Mouse (Mus musculus): ENCODE measurements at regions not wholly inside any gene's neighbourhood (a gene's known extent, or its start where the extent isn't known, plus 50 kb on each side); places are given as distances from the start of the nearest gene placed in this dataset.
"Not testable (repeated sequence)": the region's sequence is repeated elsewhere in the genome, so short reads cannot be mapped to it uniquely, and the experiment has no call there.

DNA sequence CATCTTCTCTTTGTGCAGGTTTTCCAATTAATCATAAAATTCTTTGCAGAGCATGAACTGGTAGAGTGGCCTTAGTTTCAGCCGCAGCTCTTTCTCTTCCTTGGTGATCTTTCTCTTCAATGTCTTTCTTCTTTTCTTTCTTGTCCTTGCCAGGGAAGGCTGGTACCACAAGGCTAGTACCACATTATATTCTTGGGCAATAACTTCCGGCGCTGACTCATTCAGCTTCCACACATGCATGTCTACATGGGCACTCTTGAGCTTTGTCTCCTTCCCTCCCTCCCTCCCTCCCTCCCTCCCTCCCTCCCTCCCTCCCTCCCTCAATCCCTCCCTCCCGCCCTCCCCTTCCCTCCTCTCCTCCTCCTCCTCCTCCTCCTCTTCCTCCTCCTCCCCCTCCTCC is 98.1 kb upstream of the Pwp1 start:
- DNase-seq: not testable (repeated sequence)

DNA sequence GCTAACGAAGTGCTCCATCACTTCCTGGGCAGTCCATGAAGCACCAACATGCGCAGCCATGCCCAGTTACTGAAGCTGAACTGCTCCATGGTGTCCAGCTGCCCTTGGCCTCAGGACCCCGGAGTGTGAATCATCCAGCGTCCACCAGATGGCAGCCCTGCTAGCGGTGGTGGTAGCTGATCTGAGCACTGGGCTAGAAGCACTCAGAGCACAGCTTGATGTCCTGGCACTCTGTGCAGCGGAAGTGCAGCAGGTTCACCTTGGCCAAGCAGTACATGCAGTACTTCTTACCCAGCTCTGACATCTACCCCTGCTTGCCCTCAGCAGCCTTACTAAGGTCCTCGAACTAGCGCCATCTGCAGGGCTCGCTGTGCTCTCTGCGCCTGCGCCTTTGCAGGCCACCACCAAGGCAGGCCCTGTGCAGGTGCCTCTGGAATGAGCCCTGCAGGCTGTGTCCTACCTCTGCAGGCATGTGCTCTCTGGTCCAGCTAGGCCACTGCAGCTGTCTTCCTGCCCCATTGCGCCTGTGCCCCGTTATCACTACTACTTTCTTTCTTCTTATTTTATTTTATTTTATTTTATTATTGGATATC is 97.4 kb upstream of the Pwp1 start:
- DNase-seq: peak; percentile 26 to 37

DNA sequence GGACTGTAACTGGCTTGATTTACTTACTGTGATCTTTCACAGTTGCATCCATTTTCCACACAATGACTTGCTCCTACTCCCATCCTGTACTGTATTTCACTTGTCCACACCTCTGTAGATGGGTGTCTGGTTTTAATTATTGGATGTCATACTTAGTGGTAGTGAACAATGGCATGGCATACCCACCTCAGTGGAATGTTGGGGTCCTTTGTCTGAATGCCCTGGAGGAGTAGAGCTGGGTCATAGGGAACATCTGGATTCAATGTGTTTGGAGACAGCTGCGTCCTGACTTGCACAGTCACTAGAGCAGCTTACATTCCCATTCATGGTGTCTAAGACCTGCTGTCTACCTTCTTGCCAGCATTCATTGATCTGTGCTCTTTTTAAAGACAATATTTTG is 91.5 kb upstream of the Pwp1 start:
- no peak for DNase-seq

DNA sequence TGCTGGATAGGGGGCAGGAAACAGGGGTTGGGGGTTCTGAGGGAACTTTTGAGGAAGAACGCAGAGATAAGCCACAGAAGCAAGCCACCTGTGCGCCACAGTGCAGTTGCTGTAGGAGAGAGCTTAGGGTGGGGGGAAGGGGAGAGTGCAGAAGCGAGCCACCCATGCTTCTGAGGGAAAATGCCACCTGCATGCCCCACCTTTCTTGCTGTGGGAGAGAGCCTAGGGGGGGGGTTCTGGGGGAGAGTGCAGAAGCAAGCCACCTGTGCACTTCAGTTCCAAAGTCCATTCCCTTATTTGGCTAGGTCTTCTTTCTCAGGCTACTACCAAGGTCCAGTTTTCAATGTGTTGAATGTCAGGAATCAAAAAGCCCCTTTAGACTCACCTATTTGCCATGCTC is 90.3 kb upstream of the Pwp1 start:
- DNase-seq: no peak

DNA sequence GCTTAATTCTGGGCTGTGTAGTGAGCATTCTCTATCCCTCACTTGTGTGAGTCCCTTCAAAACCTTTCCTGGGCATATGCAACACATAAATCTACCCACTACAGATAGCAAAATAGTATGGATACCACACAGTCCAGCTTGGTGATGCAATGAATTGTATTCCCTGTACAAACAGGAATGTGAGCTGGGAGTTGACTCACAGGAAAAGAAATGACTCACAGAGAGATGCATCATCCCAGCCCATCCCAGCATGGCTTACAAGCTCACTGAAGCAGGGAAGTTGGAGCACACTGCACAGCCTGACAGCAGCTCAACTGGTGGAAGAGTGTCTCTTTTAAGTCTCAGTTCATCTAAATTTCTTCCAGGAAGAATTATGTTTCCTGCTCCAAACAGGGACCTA is 89.7 kb upstream of the Pwp1 start:
- DNase-seq: peak; percentile 43 to 57

DNA sequence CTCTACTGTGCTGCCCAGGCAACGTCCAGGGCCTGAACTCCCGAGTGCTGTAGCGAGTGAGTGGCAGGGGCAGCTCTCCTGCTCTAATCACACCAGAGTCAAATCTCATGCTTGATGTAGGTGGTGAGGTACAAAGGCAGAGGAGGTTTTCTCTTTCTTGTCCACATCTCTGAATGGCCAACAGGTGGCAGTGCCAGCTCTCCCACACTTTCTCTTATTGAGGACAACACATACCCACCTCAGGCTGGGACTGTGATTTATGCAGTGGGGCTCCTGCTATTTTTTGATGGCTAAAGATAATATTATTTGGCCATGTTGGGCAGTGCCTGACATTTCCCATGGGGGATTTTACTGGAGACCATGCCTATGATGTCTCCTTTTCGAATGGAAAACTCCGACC is 87.3 kb upstream of the Pwp1 start:
- DNase-seq: peak; percentile 2 to 3

DNA sequence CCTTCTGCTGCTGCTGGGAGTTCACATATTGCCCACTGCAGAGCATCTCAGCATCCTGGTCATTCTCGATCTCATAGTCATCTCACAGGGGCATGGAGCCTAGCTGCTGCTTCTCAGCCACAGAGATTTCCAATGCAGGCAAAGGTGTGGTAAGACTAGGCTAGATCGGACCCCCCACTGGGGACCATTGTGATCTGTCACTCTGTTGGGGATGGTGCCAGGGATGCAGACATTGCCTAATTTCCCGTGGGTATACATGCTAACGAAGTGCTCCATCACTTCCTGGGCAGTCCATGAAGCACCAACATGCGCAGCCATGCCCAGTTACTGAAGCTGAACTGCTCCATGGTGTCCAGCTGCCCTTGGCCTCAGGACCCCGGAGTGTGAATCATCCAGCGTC is 83.9 kb upstream of the Pwp1 start:
- DNase-seq: not testable (repeated sequence)

DNA sequence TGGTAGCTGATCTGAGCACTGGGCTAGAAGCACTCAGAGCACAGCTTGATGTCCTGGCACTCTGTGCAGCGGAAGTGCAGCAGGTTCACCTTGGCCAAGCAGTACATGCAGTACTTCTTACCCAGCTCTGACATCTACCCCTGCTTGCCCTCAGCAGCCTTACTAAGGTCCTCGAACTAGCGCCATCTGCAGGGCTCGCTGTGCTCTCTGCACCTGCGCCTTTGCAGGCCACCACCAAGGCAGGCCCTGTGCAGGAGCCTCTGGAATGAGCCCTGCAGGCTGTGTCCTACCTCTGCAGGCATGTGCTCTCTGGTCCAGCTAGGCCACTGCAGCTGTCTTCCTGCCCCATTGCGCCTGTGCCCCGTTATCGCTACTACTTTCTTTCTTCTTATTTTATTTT is 83.5 kb upstream of the Pwp1 start:
- peak in 1 of 2 experiments; percentile 7 for DNase-seq

DNA sequence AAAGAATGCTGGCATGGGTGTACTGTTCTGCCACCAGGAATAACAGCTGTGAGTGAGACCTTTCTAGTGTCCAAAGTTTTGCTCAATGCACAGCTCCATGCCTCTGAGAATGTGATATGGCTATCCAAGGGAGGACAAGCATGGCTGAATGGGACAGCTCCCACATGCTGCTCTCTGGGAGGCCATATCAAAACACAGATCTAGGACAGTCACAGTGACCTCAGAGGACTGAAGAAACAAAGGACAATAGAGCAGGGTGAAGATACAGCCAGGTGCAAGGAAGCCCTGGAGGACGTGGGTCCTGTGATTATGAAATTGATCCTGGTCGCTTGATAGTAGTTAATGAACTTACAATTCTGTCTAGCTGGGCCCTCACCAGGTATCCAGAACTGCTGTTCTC is 79.7 kb upstream of the Pwp1 start:
- not testable (repeated sequence) for DNase-seq

DNA sequence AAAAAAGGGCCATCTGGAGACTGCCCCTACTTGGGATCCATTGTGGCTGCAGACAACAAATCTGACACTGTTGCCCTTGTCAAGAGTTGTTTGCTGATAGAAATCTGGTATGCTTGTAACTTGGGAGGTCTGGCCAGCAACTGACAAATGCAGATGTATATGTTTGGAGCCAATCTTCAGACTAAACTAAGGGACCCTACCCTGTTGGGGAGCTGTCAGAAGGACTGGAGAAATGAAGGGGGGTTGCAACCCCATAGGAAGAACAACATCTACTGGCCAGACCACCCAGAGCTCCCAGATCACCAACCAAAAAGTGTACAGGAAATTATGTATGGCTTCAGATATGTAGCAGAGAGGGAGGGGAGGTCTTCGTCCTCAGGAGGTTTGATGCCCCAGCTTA is 54.3 kb upstream of the Pwp1 start:
- no peak for DNase-seq

Measured in adrenal gland, postnatal 36 days (tissue).